Mouse (Mus musculus) heart, postnatal 0 days (tissue): ENCODE data around the gene Fbrsl1.

Experiments used
- CTCF ChIP-seq: IDR thresholded peaks from 2 replicates; pipeline ENCODE4 v1.5.1; 2016; ENCODE audit warnings: antibody characterized with exemption, control low read depth, low read depth
- EP300 ChIP-seq: IDR thresholded peaks from 2 replicates; pipeline ENCODE4 v1.6.1; 2016; ENCODE audit warnings: antibody characterized with exemption, low read depth

- TF ChIP-seq CTCF (no peak), EP300 (no peak)
Observed at GRCm38 (mm10) chr5:110425187-110425586, 23.1 kb downstream of the Fbrsl1 start.
